Mouse (Mus musculus): ENCODE measurements around the gene Lif. TPM values are rescaled to one million over a fixed set of nuclear protein-coding genes. Genes with fewer than 3 reads are reported as not detected.

Lif gene
- total RNA-seq, 2 experiments from 2014 or later = 1.3 to 2.1 TPM

DNA sequence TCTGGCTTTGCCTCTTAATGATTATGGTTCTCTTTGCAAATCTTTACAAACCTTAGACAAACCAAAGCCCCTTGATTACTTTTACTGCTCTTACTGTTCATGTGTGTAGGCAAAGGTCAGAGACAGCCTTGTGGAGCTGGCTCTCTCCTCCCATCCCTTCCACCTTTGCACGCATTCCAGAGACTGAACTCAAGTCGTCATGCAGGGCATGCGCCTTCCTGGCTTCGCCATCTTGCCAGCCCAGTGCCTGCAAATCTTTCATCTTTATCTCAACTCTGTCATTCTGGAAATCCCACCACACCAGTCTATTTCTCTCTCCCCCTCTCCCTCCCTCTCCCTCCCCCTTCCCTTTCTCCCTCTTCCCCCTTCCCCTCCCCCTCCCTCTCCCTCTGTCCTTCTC is 63.5 kb downstream of the Lif start:
- DNase-seq (ENCODE audit: low spot score in 2 of 2) = no peak

Other genes with a start within 250 kb of the Lif start
- under 1 TPM in 1 of 2 experiments, not detected in 1; 0.18 TPM for gene Sec14l4, start 226.1 kb upstream of the Lif start, total RNA-seq (2021)
- not detected for gene Sec14l3, start 192.7 kb upstream of the Lif start, total RNA-seq (2021)
- gene Mtfp1, start 162.1 kb upstream of the Lif start, total RNA-seq (2021) = 10 to 100 TPM in 1 of 2 experiments, 1 to 10 TPM in 1; 10.0 to 12.5 TPM
- gene Sec14l2, start 134.1 kb upstream of the Lif start, total RNA-seq (2021) = 1 to 10 TPM; 2.3 to 2.6 TPM
- gene Rnf215, start 122.4 kb upstream of the Lif start, total RNA-seq (2021) = 10 to 100 TPM; 12.8 to 18.1 TPM
- gene Ccdc157, start 97.3 kb upstream of the Lif start, total RNA-seq (2021) = 10 to 100 TPM in 1 of 2 experiments, 1 to 10 TPM in 1; 8.7 to 10.3 TPM
- gene Sf3a1, start 97.2 kb upstream of the Lif start, total RNA-seq (2021) = 10 to 100 TPM; 41.2 to 50.6 TPM
- gene Tbc1d10a, start 70.8 kb upstream of the Lif start, total RNA-seq (2021) = 10 to 100 TPM; 10.1 to 12.2 TPM
- gene Castor1, start 39.3 kb upstream of the Lif start, total RNA-seq (2021) = 1 to 10 TPM; 8.7 to 9.8 TPM
- under 1 TPM; 0.22 to 0.36 TPM for gene Osm, start 21.1 kb upstream of the Lif start, total RNA-seq (2021)
- gene Hormad2, start 183.5 kb downstream of the Lif start, total RNA-seq (2021) = under 1 TPM; 0.66 to 0.67 TPM